Mouse (Mus musculus) Muller cell, postnatal 12 days (primary cell): ENCODE measurements around the gene Wnt4.
A peak's percentile ranks its signal among the peaks of the same experiment; 100 is the strongest.

Source experiments
- DNase-seq: peaks from one replicate; pipeline ENCODE4 v3.0.0-alpha.2; 2015; ENCODE audit errors: inconsistent ontology term

Gene Wnt4

DNA sequence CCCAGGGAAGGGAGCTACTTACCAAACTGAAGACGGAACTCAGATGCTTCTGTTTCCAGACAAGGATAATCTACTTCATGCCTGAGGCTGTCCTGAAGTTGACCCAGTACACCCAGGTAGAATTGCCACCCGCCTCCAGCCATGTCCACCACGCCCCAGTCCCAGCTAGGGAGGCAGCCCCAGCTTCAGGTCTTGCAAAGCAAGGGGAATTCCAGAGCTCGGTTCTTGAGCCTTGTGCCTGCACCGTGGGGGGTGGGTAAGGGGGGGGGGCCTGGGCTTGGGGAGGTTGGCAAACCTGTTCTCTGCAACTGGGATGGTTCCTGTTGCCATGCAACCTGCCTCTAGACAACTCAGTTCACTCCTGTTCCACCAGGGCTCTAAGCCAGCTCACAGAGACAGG is 2.1 kb downstream of the Wnt4 start:
- DNase-seq: no peak

GRCm38 (mm10) chr4:137281273-137281672 is 4.0 kb downstream of the Wnt4 start:
- DNase-seq: no peak

DNA sequence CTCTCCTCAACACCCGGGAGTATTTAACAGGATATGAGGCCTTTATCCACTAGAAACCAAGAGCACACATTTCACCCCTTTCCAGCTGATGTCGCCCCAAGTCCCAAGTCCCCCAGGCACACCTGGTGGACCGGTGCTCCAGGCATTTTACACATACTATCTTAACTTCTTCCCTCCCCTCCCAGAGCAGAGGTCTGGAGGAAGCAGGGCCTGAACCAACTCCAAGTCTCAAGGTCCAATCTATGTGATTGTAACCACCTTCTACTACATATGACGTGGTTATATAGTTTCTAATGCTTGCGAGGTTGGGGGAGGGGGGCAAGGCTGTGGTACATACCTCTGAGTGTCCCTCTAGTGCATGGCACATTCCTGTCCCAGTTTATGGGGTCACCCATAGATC is 4.8 kb downstream of the Wnt4 start:
- DNase-seq: no peak

- DNase-seq: no peak
Measured at GRCm38 (mm10) chr4:137282584-137283406, 5.5 kb downstream of the Wnt4 start.

DNA sequence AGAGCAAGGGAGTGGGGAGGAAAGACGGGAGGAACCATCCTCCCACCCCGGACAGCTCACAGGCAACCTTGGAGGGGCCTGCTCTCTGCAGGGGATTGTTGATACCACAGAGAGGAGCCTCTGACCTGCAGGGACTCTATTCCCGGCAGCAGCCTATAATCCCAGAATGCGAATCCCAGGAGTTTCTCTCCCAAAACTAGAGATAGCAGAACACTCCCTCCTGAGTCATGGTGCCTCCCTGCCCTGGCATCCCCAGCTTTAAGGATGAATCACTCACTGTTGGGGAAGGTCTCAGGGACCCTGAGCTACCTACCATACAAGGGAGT is 6.1 kb downstream of the Wnt4 start:
- no peak for DNase-seq

GRCm38 (mm10) chr4:137285876-137286661 is 8.8 kb downstream of the Wnt4 start:
- no peak for DNase-seq

- DNase-seq: no peak
Measured at GRCm38 (mm10) chr4:137286662-137286953, 9.3 kb downstream of the Wnt4 start.

GRCm38 (mm10) chr4:137287206-137287605 is 9.9 kb downstream of the Wnt4 start:
- peak; percentile 92 for DNase-seq

GRCm38 (mm10) chr4:137287818-137288217 is 10.5 kb downstream of the Wnt4 start:
- DNase-seq: no peak

- DNase-seq: no peak
Measured at GRCm38 (mm10) chr4:137289701-137290100, 12.4 kb downstream of the Wnt4 start.

DNA sequence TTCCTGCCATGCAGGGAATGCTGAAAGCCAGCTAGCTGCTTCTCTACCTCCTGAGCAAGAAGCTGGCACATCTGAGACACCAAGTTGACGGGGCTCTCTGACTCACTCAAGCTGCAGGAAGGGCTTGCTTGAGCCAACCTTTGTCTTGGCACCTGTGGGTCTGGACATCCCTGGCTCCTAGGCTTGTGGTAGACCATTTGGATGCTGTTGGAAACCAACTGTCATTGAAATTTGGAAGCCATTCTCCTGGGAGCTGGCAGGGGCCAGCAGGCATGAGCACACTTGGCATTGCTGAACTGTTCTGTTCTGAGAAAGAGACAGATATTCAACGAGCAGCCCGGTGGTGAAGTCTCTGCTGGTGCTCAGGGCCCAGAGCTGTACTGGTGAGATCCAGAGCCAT is 13.0 kb downstream of the Wnt4 start:
- DNase-seq: peak; percentile 60

GRCm38 (mm10) chr4:137292625-137293024 is 15.3 kb downstream of the Wnt4 start:
- DNase-seq: no peak

DNA sequence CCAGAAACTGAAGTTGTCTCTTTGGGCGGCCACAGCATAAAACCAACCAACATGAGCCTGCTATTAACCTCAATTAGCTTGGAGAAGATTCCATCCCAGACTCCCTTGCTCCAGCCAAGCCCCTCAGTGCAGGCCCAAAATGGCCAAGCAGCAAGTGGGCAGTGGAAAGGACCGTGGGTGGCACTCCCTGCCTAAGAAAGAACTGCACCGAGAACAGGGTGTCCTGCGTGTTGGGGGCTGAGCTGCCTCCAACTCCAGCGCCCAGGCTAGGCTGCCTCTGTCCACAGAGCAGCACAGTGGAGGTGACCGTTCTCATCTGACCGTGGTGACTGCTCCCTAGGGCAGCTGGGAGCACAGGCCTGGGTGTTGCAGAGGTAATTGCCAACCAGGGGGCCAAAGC is 16.7 kb downstream of the Wnt4 start:
- no peak for DNase-seq

DNA sequence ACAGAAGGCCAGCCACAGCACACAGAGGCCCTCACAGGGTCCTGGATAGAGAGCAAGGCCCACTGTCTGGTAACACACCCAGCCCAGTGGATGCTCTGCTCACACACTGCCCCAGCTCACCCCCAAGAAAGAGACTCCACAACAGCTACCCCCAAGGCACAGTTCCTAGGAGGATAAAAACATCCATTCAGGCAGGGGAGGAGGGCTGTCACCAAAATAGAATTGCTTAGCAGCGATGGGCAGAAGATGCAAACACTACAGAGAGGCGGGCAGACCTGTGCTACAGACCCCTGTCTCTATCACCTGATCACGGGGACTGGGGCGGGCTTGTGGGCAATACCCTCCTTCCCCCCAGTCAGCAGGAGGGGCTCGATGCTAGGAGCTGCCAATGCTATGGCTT is 17.2 kb downstream of the Wnt4 start:
- no peak for DNase-seq

GRCm38 (mm10) chr4:137294951-137295350 is 17.7 kb downstream of the Wnt4 start:
- DNase-seq: no peak

- no peak for DNase-seq
Measured at GRCm38 (mm10) chr4:137297611-137298010, 20.3 kb downstream of the Wnt4 start.

DNA sequence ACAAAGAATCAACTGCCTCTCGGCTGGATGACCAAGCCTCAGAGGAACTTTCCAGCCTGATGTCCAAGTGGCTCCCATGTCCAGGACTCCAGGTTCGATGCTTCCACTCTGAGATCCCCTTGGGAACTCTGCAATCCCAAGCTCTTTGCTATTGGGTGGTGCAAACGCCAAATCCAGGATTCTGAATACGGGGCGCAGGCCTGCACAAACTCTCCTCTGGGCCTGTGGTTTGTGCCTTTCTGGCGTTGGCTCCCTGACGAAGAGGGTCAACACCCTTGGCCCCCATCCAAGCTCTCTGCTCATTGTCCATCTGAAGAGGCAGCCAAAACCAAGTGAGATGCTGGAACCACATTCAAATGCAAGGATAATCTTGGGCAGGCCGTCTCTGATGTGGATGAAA is 21.1 kb downstream of the Wnt4 start:
- DNase-seq: no peak

DNA sequence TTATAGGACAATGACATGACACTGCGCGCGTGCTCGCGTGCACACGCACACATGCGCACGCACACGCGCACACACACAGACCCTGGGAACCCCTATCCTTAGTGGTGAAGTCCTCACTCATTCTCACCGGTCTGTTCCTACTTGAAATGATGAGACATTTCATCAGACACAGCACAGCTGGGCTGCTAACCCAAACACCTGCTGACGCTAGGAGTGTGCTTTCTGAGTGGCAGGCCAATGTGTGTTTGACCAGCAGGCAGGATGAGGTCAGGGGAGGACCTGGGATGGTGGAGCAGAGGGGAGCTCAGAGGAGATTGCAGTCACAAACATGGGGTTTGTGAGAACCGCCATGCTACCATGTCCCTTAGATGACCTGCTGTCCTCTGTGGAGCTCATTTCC is 22.9 kb downstream of the Wnt4 start:
- no peak for DNase-seq

GRCm38 (mm10) chr4:137301635-137302034 is 24.3 kb downstream of the Wnt4 start:
- no peak for DNase-seq

- DNase-seq: no peak
Measured at GRCm38 (mm10) chr4:137304106-137304505, 26.8 kb downstream of the Wnt4 start.

GRCm38 (mm10) chr4:137305066-137305465 is 27.8 kb downstream of the Wnt4 start:
- DNase-seq: no peak

DNA sequence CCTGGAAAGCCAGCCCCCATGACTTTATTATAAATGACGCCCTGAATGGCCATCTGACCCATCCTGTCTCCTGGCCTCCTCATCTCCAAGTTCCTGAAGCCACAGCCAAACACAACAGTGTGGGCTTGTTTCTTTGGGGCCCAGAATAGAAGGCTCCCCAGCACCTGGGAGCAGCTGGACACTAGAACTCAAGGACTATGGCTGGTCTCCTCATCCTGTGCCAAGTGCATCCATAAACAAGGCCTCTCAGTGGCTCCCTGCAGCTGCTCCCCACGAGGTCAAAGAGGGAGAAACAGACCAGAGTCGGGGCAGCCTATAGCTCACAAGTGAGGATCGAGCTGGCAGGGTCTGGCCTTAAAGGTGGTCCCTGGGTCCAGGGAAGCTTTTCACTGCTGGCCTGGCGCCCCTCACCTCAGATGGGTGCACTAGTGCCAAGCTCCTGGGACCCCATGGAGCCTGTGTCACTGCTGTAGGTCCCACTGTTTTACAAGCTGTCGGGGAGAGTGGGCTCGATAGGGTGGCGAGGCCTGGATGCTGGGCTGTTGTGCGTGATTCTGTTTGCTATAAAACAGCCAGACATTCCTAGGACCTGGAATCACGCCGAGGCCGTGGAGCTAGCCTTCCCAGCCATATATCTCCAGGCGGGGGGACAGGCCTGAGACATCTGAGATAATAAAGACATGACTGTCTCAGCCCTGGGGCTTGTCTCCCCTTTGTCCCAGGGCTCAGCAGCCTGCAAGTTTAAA is 28.7 kb downstream of the Wnt4 start:
- DNase-seq: no peak

DNA sequence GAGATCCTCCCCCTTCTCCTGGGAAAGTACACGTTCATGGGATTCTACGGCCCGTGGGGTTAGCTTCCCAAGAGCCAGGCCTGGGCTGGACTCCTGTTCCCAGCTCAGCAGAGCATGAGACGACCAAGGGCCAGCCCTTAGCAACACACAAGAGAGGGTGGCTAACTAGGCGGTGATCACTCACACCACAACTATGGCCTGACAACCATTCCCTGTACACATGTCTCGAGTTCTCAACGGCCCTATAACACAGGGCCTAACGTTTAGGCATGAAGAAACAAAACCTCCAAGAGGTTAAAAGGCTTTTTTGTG is 29.2 kb downstream of the Wnt4 start:
- no peak for DNase-seq
